Mouse (Mus musculus) hindbrain, embryonic 13.5 days (tissue): ENCODE results near the gene Cdk9. TPM values are rescaled to one million over a fixed set of nuclear protein-coding genes. Genes with fewer than 3 reads are reported as not detected.

Source experiments
- ATAC-seq: fragments of 200-750 bp; cut with Nextera tagmentation; 2 replicates; pipeline ENCODE4 v1.8.0; 2017; ENCODE audit warnings: moderate TSS enrichment; ENCODE audit not compliant: low FRiP score
- H3K27ac ChIP-seq: fragments of 300-500 bp; sonication (generic); 2 replicates; pipeline ENCODE4 v1.5.1; 2015; ENCODE audit warnings: inconsistent platforms, mild to moderate bottlenecking, moderate library complexity
- H3K27me3 ChIP-seq: fragments of 300-500 bp; sonication (generic); 2 replicates; pipeline ENCODE4 v1.6.1; 2015; ENCODE audit warnings: mild to moderate bottlenecking, inconsistent platforms
- H3K36me3 ChIP-seq: fragments of 300-500 bp; sonication (generic); 2 replicates; pipeline ENCODE4 v1.6.1; 2015; ENCODE audit warnings: mild to moderate bottlenecking, inconsistent platforms
- H3K4me1 ChIP-seq: fragments of 300-500 bp; sonication (generic); replicated peaks from 2 replicates; pipeline ENCODE4 v1.6.1; 2015; ENCODE audit warnings: inconsistent platforms
- H3K4me2 ChIP-seq: fragments of 300-500 bp; sonication (generic); 2 replicates; pipeline ENCODE4 v1.6.1; 2015; ENCODE audit warnings: inconsistent platforms, mild to moderate bottlenecking, moderate library complexity
- H3K4me3 ChIP-seq: fragments of 300-500 bp; sonication (generic); 2 replicates; pipeline ENCODE4 v1.5.1; 2015; ENCODE audit warnings: mild to moderate bottlenecking, inconsistent platforms
- H3K9ac ChIP-seq: fragments of 300-500 bp; sonication (generic); 2 replicates; pipeline ENCODE4 v1.6.1; 2015; ENCODE audit warnings: mild to moderate bottlenecking, inconsistent platforms
- H3K9me3 ChIP-seq: fragments of 300-500 bp; sonication (generic); 2 replicates; pipeline ENCODE4 v1.6.1; 2016; ENCODE audit warnings: inconsistent platforms
- WGBS: fragments of 180-500 bp; shearing (Covaris S2); methylation state at CpG from one replicate; pipeline ENCODE4 v1.1.7; 2015; 5-methylcytosine and 5-hydroxymethylcytosine counted together
- polyA plus RNA-seq: library from polyadenylated mRNA; unstranded; fragments of >200 nt; fragmentation: Nextera tagmentation; extraction: Ambion mirVana; gene quantifications from 2 replicates; pipeline ENCODE4 v1.2.1, GENCODE M21; 2015

Gene Cdk9
- polyA plus RNA-seq, 1 experiment from 2014 or later = 74.9 TPM

DNA sequence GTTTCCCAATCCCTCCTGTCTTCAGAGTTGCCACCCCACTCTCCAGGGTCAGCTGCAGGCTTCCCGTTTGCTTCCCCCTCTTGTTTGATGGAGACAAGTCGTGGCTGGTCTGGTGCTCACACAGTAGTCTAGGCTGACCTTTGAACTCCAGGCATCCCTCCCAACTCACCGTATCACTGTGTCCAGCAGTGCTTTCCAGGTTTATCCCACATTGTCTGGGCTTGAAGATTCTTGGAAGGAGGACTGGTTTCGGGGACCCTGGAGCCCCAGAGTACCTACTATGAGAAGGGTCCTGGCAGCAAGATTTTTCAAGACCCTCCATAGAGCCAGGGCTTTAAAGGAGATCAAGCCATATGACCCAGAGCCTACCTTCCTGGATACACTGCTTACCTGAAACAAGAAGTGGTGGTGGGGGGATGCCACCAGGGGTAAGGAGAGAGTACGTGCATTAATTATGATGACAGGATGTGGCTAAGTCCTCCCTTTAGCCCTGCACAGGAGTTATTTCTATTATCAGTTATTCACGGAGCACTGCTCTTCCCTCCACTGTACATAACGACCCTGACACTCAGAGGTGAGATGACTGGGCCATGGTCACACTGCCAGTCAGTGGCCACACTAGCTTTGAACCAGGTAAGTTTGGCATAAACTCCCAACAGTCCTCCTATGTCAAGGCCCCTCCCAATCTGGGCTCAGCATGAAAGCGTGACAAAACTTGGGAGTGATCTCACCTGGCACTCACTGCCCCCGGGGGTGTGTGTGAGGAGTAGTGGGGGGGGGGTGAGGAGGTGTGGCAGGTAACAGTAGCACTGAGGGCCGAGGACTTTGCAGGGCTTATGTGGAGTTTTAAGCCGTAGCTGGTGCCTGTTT, 1.5 kb upstream of the Cdk9 start:
- Histone ChIP-seq H3K9ac (peak overlapping the region; percentile 94), H3K4me2 (peak overlapping the region; percentile 99), H3K36me3 (peaks cover 19% of the 10 kb centered on the region), H3K9me3 (no peaks in the 10 kb centered on the region), H3K27me3 (no peaks in the 10 kb centered on the region), H3K27ac (peak overlapping the region; percentile 100), H3K4me3 (peak overlapping the region; percentile 92), H3K4me1 (peaks cover 34% of the 10 kb centered on the region)
- 65% methylated on average over 11 of the region's 11 CpGs for WGBS
- no peak for ATAC-seq

DNA sequence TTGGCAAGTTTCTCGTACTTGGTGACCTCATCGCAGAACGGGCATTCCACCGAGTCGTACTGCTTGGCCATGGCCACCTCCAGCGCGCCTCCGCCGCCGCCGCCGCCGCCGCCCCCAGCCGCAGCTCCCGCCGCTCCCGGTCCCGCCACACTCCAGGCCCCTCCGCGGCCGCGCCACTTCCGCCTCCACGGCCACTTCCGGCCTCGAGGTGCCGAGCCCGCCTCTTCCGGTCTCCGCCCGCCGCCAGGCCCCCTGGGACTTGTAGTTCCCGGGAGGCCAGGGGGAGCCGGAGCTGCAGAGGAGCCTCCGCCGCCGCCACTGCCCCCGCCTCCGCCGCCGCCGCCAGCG, 316 bp downstream of the Cdk9 start:
- Histone ChIP-seq H3K36me3 (peaks cover 37% of the 10 kb centered on the region), H3K4me2 (peak overlapping the region; percentile 99), H3K27me3 (no peaks in the 10 kb centered on the region), H3K27ac (peak overlapping the region; percentile 100), H3K9ac (peak overlapping the region; percentile 94), H3K9me3 (no peaks in the 10 kb centered on the region), H3K4me1 (peaks cover 30% of the 10 kb centered on the region), H3K4me3 (peak overlapping the region; percentile 92)
- under 1% methylated on average over 39 of the region's 44 CpGs for WGBS
- peak; percentile 88 for ATAC-seq

DNA sequence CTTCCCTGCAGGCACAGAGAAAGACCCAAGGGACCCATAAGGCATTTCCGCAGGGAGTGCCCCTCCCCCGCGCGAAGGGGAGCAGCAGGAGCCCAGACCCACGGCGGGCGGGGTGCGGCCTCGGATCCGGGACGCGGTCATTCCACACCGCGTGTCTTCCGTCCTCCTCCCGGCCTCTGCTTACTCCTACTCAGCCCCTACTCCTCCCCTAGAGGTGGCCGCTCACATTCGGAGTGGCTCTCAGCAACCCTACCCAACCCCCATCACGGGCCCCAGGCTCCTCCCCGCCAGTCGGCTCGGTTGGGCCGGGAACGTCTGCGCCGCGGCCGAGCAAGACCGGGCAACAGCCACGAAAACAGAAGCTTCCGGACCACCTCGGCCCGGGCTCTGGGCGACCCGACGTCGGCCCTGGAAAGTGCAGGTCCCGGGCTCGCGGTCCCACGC, 746 bp downstream of the Cdk9 start:
- peak; percentile 23 for ATAC-seq
- peak overlapping the region; percentile 99 for H3K4me2 ChIP-seq
- H3K36me3 ChIP-seq = peaks cover 39% of the 10 kb centered on the region
- WGBS = under 1% methylated on average over 41 of the region's 41 CpGs
- peaks cover 30% of the 10 kb centered on the region for H3K4me1 ChIP-seq
- H3K9ac ChIP-seq = peak overlapping the region; percentile 94
- H3K27me3 ChIP-seq = no peaks in the 10 kb centered on the region
- peak overlapping the region; percentile 92 for H3K4me3 ChIP-seq
- no peaks in the 10 kb centered on the region for H3K9me3 ChIP-seq
- peak overlapping the region; percentile 100 for H3K27ac ChIP-seq

- peak overlapping the region; percentile 100 for H3K27ac ChIP-seq
Observed at GRCm38 (mm10) chr2:32711301-32712056, 1.4 kb downstream of the Cdk9 start.

GRCm38 (mm10) chr2:32710425-32710824, 2.5 kb downstream of the Cdk9 start:
- Histone ChIP-seq H3K4me3 (no peak overlapping the region), H3K27me3 (no peaks in the 10 kb centered on the region), H3K4me1 (peaks cover 30% of the 10 kb centered on the region), H3K4me2 (no peak overlapping the region), H3K9me3 (no peaks in the 10 kb centered on the region), H3K27ac (no peak overlapping the region), H3K9ac (no peak overlapping the region), H3K36me3 (peaks cover 56% of the 10 kb centered on the region)
- ATAC-seq = no peak
- 86% methylated on average over 5 of the region's 5 CpGs for WGBS

More at GRCm38 (mm10) chr2:32711301-32712056, 1.4 kb downstream of the Cdk9 start:
- Histone ChIP-seq H3K36me3 (peaks cover 46% of the 10 kb centered on the region), H3K4me2 (peak overlapping the region; percentile 99), H3K4me3 (peak overlapping the region; percentile 92), H3K9me3 (no peaks in the 10 kb centered on the region), H3K9ac (peak overlapping the region; percentile 94), H3K27me3 (no peaks in the 10 kb centered on the region), H3K4me1 (peaks cover 30% of the 10 kb centered on the region)
- 33% methylated on average over 9 of the region's 9 CpGs for WGBS
- ATAC-seq = no peak

DNA sequence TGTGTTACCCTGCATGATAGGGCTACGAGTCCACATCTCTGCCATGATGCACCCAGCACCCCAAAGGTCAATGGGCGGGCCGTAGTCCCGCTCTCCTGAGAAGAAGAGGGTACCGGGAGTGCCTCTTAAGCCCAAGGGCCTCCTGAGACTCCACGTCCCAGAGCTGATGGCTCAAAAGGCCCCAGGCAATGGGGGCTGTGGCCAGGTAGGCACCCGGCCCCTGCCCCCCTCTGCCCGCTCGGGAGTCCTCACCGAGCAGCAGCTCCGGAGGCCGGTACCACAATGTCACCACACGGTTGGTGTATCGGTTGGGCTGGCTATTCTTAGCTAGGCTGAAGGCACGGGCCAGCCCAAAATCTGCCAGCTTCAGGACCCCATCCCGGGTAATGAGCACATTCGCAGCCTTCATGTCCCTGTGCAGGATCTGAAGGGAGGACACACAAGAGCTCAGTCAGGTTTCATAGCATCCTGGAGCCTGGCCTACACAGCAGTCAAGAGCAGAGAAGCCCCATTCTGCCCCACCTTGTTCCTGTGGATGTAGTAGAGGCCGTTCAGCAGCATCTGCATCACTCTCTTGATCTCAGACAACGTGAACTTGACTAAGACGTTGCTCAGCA, 3.2 kb downstream of the Cdk9 start:
- Histone ChIP-seq H3K4me3 (no peak overlapping the region), H3K27me3 (no peaks in the 10 kb centered on the region), H3K4me1 (peaks cover 24% of the 10 kb centered on the region), H3K27ac (no peak overlapping the region), H3K4me2 (no peak overlapping the region), H3K9ac (no peak overlapping the region), H3K36me3 (peaks cover 64% of the 10 kb centered on the region), H3K9me3 (no peaks in the 10 kb centered on the region)
- ATAC-seq = no peak
- 95% methylated on average over 20 of the region's 20 CpGs for WGBS

DNA sequence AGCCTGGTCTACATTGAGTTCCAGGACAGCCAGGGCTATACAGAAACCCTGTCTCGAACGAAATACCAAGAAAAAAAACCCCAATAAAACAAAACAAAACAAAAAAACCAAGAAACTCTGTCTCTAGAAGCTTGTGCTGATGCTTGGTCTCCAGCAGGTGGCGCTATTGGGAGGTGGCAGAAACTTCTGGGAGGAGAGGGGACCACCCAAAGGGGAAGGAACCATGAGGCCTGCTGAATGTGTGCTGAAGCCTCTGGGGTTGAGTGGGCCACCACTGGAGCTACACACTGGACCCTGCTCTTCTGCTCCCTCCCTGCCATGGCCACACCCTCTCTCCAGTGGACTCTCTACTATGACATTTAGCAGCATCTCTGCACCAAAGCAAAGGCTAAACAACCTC, 4.2 kb downstream of the Cdk9 start:
- peaks cover 74% of the 10 kb centered on the region for H3K36me3 ChIP-seq
- H3K9me3 ChIP-seq = no peaks in the 10 kb centered on the region

DNA sequence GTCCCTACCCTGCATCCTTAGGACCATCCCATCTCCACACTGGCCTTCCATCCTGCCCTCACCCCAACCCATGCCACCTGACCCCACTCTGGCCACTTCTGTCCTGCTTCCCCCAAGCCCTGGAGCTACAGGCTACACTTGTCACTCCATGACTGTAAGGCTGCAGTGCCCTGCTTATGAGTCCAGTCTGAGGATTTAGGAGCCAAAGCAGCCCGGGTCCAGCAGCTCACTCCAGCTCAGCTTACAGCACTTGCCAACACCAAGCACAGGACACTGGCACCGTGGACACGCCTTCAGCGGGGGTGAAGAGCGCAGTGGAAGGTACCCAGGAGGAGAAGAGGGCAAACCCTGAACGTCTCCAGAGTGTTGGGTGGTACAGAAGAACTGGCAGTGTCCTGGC, 5.9 kb downstream of the Cdk9 start:
- ATAC-seq = no peak
- H3K4me2 ChIP-seq = no peak overlapping the region
- H3K4me3 ChIP-seq = no peak overlapping the region
- no peaks in the 10 kb centered on the region for H3K9me3 ChIP-seq
- H3K27me3 ChIP-seq = no peaks in the 10 kb centered on the region
- no peak overlapping the region for H3K27ac ChIP-seq
- WGBS = 93% methylated on average over 6 of the region's 6 CpGs
- H3K4me1 ChIP-seq = peaks cover 11% of the 10 kb centered on the region
- peaks cover 91% of the 10 kb centered on the region for H3K36me3 ChIP-seq
- H3K9ac ChIP-seq = no peak overlapping the region

More for the DNA sequence above, 4.2 kb downstream of the Cdk9 start:
- 52% methylated on average over 3 of the region's 3 CpGs for WGBS
- Histone ChIP-seq H3K4me3 (no peak overlapping the region), H3K9ac (no peak overlapping the region), H3K4me1 (peaks cover 14% of the 10 kb centered on the region), H3K27me3 (no peaks in the 10 kb centered on the region), H3K4me2 (no peak overlapping the region), H3K27ac (no peak overlapping the region)
- no peak for ATAC-seq

DNA sequence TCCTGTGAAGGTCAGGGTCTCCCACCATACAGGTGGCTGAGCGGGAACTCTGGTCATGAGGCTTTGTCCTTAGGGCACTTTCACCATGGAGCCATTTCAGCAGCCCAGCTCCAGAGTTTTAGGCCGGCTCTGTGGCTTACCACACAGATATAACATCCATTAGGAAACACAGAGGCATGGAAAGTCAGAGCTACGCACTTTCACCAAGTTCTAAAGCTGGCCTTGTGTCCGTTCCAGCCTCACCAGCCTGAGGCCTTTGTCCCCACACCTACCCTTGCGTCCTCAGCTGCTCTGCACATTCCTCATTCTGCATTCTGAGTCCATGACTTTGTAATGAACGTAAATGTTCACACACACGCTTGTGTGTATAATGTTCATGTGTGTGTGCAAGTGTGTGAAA, 7.9 kb downstream of the Cdk9 start:
- WGBS = 90% methylated on average over 7 of the region's 7 CpGs
- H3K27me3 ChIP-seq = no peaks in the 10 kb centered on the region

GRCm38 (mm10) chr2:32704021-32704421, 8.9 kb downstream of the Cdk9 start, which contains the start of gene Fpgs:
TSS of gene Fpgs (minus strand) at chr2:32704145.
- H3K4me3 ChIP-seq = no peak within 1 kb of the TSS
- ATAC-seq = no peak
- no peaks in the 10 kb centered on the region for H3K9me3 ChIP-seq
- no peaks in the 10 kb centered on the region for H3K27me3 ChIP-seq
- no peak within 1 kb of the TSS for H3K27ac ChIP-seq
- H3K4me1 ChIP-seq = no peaks in the 10 kb centered on the region
- peaks cover 70% of the 10 kb centered on the region for H3K36me3 ChIP-seq
- no peak within 1 kb of the TSS for H3K4me2 ChIP-seq
- 85% methylated on average over 2 of the region's 2 CpGs for WGBS
- H3K9ac ChIP-seq = no peak within 1 kb of the TSS

More for the DNA sequence above, 7.9 kb downstream of the Cdk9 start:
- Histone ChIP-seq H3K9ac (no peak overlapping the region), H3K9me3 (no peaks in the 10 kb centered on the region), H3K4me3 (no peak overlapping the region), H3K4me1 (no peaks in the 10 kb centered on the region; the same call in 1 of the 2 replicates), H3K27ac (no peak overlapping the region), H3K36me3 (peaks cover 80% of the 10 kb centered on the region), H3K4me2 (no peak overlapping the region)
- ATAC-seq = no peak

DNA sequence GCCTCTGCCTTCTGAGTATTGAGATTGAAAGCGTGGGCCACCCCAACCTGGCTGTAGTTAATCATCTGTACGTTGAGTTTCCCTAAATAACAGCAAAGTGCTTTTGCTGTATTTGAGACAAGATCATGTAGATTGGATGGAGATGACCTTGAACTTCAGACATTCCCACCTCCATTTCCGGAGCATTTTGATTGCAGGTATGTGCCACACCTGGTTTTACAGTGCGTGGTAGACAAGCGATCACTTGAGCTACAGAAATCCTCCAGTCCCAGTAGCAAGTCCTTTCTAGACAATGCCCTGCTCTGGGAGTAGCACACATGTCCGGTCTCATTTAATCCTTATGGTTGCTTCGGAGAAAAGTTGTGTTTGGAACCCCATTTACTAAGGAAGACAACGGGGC, 9.8 kb downstream of the Cdk9 start:
- Histone ChIP-seq H3K9ac (no peak overlapping the region), H3K27ac (no peak overlapping the region), H3K36me3 (peaks cover 60% of the 10 kb centered on the region), H3K27me3 (no peaks in the 10 kb centered on the region), H3K4me2 (no peak overlapping the region), H3K4me3 (no peak overlapping the region), H3K9me3 (no peaks in the 10 kb centered on the region), H3K4me1 (no peaks in the 10 kb centered on the region)
- ATAC-seq = no peak
- 96% methylated on average over 8 of the region's 8 CpGs for WGBS
